Comparison of ENCODE assay signal across 15 mouse cellular contexts in the genomic region with DNA sequence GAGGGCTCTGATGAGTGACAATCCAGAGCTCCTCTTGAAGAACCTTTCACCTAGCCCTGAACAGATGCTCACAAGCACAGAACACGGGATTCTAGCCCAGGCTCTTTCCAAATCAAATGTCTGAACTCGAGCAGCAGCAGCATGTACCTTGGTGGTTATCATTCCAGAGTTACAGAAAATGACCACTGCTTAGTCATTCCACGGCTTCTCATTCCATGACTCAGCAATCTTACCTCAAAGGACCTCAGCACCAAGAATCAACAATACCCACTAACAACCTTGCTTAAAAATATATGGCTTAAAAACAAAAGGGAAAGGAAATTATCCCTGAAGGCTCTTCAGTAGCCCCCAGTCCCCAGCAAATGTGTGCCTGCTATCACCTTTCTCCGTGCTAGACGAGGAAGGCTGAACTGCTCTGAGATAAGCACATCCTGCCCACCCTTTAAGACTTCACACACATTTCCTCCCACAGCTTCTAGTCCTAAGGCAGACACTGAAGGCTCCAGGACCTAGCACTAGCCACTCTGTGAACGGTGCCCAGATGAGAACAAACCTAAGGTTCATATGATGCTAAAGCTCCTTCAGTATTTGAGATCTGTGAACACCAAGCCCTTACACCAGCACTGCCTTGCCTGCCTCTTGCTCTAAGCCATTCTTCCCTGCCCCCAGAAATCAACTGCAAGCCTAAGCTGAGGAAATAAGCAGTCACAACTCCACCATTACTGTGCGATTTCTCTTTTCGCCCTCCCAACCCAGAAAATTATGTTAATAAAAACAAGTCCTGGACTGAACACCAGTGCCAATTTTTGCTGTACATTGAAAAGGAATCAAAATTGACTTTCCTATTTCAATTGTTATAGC. TPM values are rescaled to one million over a fixed set of nuclear protein-coding genes. Genes with fewer than 3 reads are reported as not detected.
DNase-seq lines count a peak whose midpoint lies in the region; ATAC-seq and TF ChIP-seq lines count a peak whose summit lies in the region.
"Had no signal": no experiment of that assay in that cellular context is flagged by ENCODE, and none has a peak within 500 bp of the region (broad histone marks: within the 10 kb centered on the region; RNA-seq: fewer than 3 reads in every experiment).

No protein-coding gene starts in this region.

- no peak overlapping the region for H3ac ChIP-seq in C2C12 (ENCODE audit: control insufficient read depth, insufficient read length, low read depth)

- no peak for TF ChIP-seq CTCF in heart, postnatal 0 days (IDR thresholded peaks at IDR 0.05; ENCODE audit: low read depth)
- no peak for TF ChIP-seq CTCF in C2C12 (IDR thresholded peaks at IDR 0.05; ENCODE audit: control insufficient read depth, insufficient read depth, insufficient read length)
- no peak for TF ChIP-seq CTCF in bone marrow, adult 2 months (IDR thresholded peaks at IDR 0.05; ENCODE audit: control insufficient read depth, insufficient read depth, low read length)

- H3K79me3 ChIP-seq in C2C12 (ENCODE audit: low read depth), result peaks cover 29% of the 10 kb centered on the region

- WGBS in heart, postnatal 0 days, result 53% methylated on average over 8 of the region's 8 CpGs
- 54% methylated on average over 8 of the region's 8 CpGs for WGBS in heart, embryonic 10.5 days
- 40% methylated on average over 8 of the region's 8 CpGs for WGBS in bone marrow, adult 2 months
- WGBS in liver, embryonic 12.5 days (ENCODE audit: insufficient replicate concordance), result 29% methylated on average over 8 of the region's 8 CpGs

- no peak overlapping the region for H3K27ac ChIP-seq in heart, postnatal 0 days (ENCODE audit: low read depth)
- H3K27ac ChIP-seq in heart, embryonic 10.5 days, result no peak overlapping the region; the same call in 1 of the 2 replicates
- peak overlapping the region; percentile 70 for H3K27ac ChIP-seq in bone marrow, adult 2 months (ENCODE audit: control insufficient read depth, insufficient read depth, low read depth, low read length, poor library complexity)
- peak overlapping the region; percentile 85 for H3K27ac ChIP-seq in liver, embryonic 12.5 days
- H3K27ac ChIP-seq: limb, embryonic 12.5 days had no signal

- H3K27me3 ChIP-seq in heart, postnatal 0 days (ENCODE audit: control insufficient read depth, insufficient read depth, low read length), result no peaks in the 10 kb centered on the region
- no peaks in the 10 kb centered on the region for H3K27me3 ChIP-seq in heart, embryonic 10.5 days (ENCODE audit: insufficient read depth, poor library complexity, severe bottlenecking)
- H3K27me3 ChIP-seq in C2C12 (ENCODE audit: control insufficient read depth, insufficient read depth, insufficient read length), result no peaks in the 10 kb centered on the region
- H3K27me3 ChIP-seq in liver, embryonic 12.5 days (replicated peaks), result no peaks in the 10 kb centered on the region
- H3K27me3 ChIP-seq: limb, embryonic 12.5 days had no signal

- H3K4me1 ChIP-seq in heart, postnatal 0 days (ENCODE audit: control insufficient read depth, insufficient read depth), result no peaks in the 10 kb centered on the region
- H3K4me1 ChIP-seq in heart, embryonic 10.5 days, result peaks cover 3% of the 10 kb centered on the region; the same call in 1 of the 2 replicates
- H3K4me1 ChIP-seq in bone marrow, adult 2 months (ENCODE audit: control insufficient read depth, insufficient read depth, low read length), result peaks cover 2% of the 10 kb centered on the region
- H3K4me1 ChIP-seq in liver, embryonic 12.5 days, result peaks cover 29% of the 10 kb centered on the region
- H3K4me1 ChIP-seq: limb, embryonic 12.5 days had no signal

- no peak overlapping the region for H3K4me3 ChIP-seq in heart, postnatal 0 days (ENCODE audit: low read depth, low read length)
- no peak overlapping the region for H3K4me3 ChIP-seq in heart, embryonic 10.5 days
- no peak overlapping the region for H3K4me3 ChIP-seq in C2C12 (ENCODE audit: insufficient read depth, poor library complexity, severe bottlenecking)
- no peak overlapping the region for H3K4me3 ChIP-seq in bone marrow, adult 2 months (replicated peaks; ENCODE audit: control insufficient read depth, low read depth, low read length)
- H3K4me3 ChIP-seq in liver, embryonic 12.5 days, result no peak overlapping the region
- H3K4me3 ChIP-seq: limb, embryonic 12.5 days had no signal

- TF ChIP-seq EP300 in heart, postnatal 0 days (IDR thresholded peaks at IDR 0.05; ENCODE audit: low read depth), result no peak

- H3K9me3 ChIP-seq in heart, postnatal 0 days (replicated peaks; ENCODE audit: control insufficient read depth, low read length), result no peaks in the 10 kb centered on the region
- H3K9me3 ChIP-seq in heart, embryonic 10.5 days, result no peaks in the 10 kb centered on the region
- H3K9me3 ChIP-seq in liver, embryonic 12.5 days (replicated peaks), result no peaks in the 10 kb centered on the region
- H3K9me3 ChIP-seq: limb, embryonic 12.5 days had no signal

- no peak for TF ChIP-seq POLR2A in bone marrow, adult 2 months (IDR thresholded peaks at IDR 0.05; ENCODE audit: borderline replicate concordance, control insufficient read depth, low read depth, low read length)

- no peak overlapping the region for H3K9ac ChIP-seq in heart, postnatal 0 days (replicated peaks; ENCODE audit: low read depth, low read length)
- peak overlapping the region; percentile 39 for H3K9ac ChIP-seq in liver, embryonic 12.5 days
- H3K9ac ChIP-seq: limb, embryonic 12.5 days had no signal

- H3K36me3 ChIP-seq in heart, postnatal 0 days (replicated peaks; ENCODE audit: control insufficient read depth, insufficient read depth, low read length), result peaks cover 64% of the 10 kb centered on the region
- peaks cover 95% of the 10 kb centered on the region for H3K36me3 ChIP-seq in heart, embryonic 10.5 days
- peaks cover 92% of the 10 kb centered on the region for H3K36me3 ChIP-seq in C2C12 (ENCODE audit: control insufficient read depth, insufficient read depth)
- H3K36me3 ChIP-seq in liver, embryonic 12.5 days, result peaks cover 97% of the 10 kb centered on the region

- peaks cover 77% of the 10 kb centered on the region for H3K79me2 ChIP-seq in C2C12 (ENCODE audit: control insufficient read depth, insufficient read depth)

- DNase-seq in heart, postnatal 0 days (ENCODE audit: low spot score), result peak; percentile 10
- no peak for DNase-seq in heart, embryonic 10.5 days (ENCODE audit: low spot score)
- DNase-seq in T-cell, adult 2 months (ENCODE audit: low spot score), result no peak
- no peak for DNase-seq in cerebellum, postnatal 14 days
- DNase-seq in testis, postnatal 10 days (ENCODE audit: low spot score), result no peak
- DNase-seq: adrenal gland, postnatal 14 days; cerebellum, adult 8-10 months; layer of hippocampus, adult 9-11 months; lung, postnatal 4 days; thymus, postnatal 36 days had no signal

- ATAC-seq in heart, postnatal 0 days (ENCODE audit: insufficient read depth, low read depth), result no peak
- peak; percentile 94 for ATAC-seq in liver, embryonic 12.5 days
- ATAC-seq: intestine, postnatal 0 days had no signal

- no peak overlapping the region for H3K4me2 ChIP-seq in heart, postnatal 0 days (ENCODE audit: low read depth, low read length)
- H3K4me2 ChIP-seq in liver, embryonic 12.5 days, result peak overlapping the region; percentile 46
- H3K4me2 ChIP-seq: limb, embryonic 12.5 days had no signal

TF ChIP-seq in C2C12, 6 proteins besides CTCF, POLR2A, EP300 and RAD21:
- TF ChIP-seq USF1 (IDR thresholded peaks at IDR 0.05; ENCODE audit: low read depth), result no peak
- no peak for TF ChIP-seq MYOD1 (IDR thresholded peaks at IDR 0.05; ENCODE audit: control insufficient read depth, insufficient read length, low read depth)
- TF ChIP-seq MAX (IDR thresholded peaks at IDR 0.05), result no peak
- TF ChIP-seq FOSL1 (IDR thresholded peaks at IDR 0.05; ENCODE audit: insufficient read depth, low read length, poor library complexity, severe bottlenecking), result peak; percentile 68
TF ChIP-seq in C2C12: peak in this region for 1.

RNA-seq across cellular contexts. Expression of a gene that starts 12.1 kb away (rescaled TPM):
- total RNA-seq in heart, postnatal 0 days (2014; rRNA removed; ENCODE audit: low replicate concordance), result 4.7 and 5.2 TPM in 2 replicates
- polyA plus RNA-seq in heart, postnatal 0 days (2015; fragmentation: Nextera tagmentation; extraction: Ambion mirVana), result 8.7 and 9.7 TPM in 2 replicates
- 59.0 and 82.7 TPM in 2 replicates for polyA plus RNA-seq in heart, embryonic 10.5 days (2016; fragmentation: Nextera tagmentation; extraction: Ambion mirVana)
- 74.1 TPM for polyA plus RNA-seq in C2C12 (2012; fragmentation: generic; extraction: Trizol)
- 19.9 and 27.3 TPM in 2 replicates for polyA plus RNA-seq in bone marrow, adult 2 months (2011; ENCODE audit: insufficient read depth, insufficient read length, low replicate concordance, missing spikeins)
- polyA plus RNA-seq in liver, embryonic 12.5 days (2016; fragmentation: Nextera tagmentation; extraction: Ambion mirVana), result 69.5 and 76.4 TPM in 2 replicates

RNA-seq across cellular contexts. Expression of a gene that starts 54.0 kb away (rescaled TPM):
- total RNA-seq in heart, postnatal 0 days (2014; rRNA removed; ENCODE audit: low replicate concordance), result 10.0 and 12.2 TPM in 2 replicates
- 5.7 TPM in 2 replicates for polyA plus RNA-seq in heart, postnatal 0 days (2015; fragmentation: Nextera tagmentation; extraction: Ambion mirVana)
- polyA plus RNA-seq in heart, embryonic 10.5 days (2016; fragmentation: Nextera tagmentation; extraction: Ambion mirVana), result 12.7 and 14.9 TPM in 2 replicates
- polyA plus RNA-seq in C2C12 (2012; fragmentation: generic; extraction: Trizol), result 4.6 TPM
- 2.5 and 6.0 TPM in 2 replicates for polyA plus RNA-seq in bone marrow, adult 2 months (2011; ENCODE audit: insufficient read depth, insufficient read length, low replicate concordance, missing spikeins)
- polyA plus RNA-seq in liver, embryonic 12.5 days (2016; fragmentation: Nextera tagmentation; extraction: Ambion mirVana), result 7.5 and 8.4 TPM in 2 replicates

Comparison
In these comparisons a context has a peak if more than half of its experiments do, and no peak if none do; other contexts are left out.
1. H3K27ac ChIP-seq: peak in bone marrow, adult 2 months (single experiment) and liver, embryonic 12.5 days (single experiment); none in heart, postnatal 0 days (single experiment) and heart, embryonic 10.5 days (single experiment).